Mouse (Mus musculus) left cerebral cortex, adult 8-10 months (tissue): ENCODE results near the gene Hrk. TPM values are rescaled to one million over a fixed set of nuclear protein-coding genes. Genes with fewer than 3 reads are reported as not detected.

ENCODE experiments used
- DNase-seq, 2 experiments: peaks; one replicate each; pipeline ENCODE4 v3.0.0; 2022; ENCODE audit warnings: low spot score in 2 of 2
- total RNA-seq, 4 experiments: library from RNA; stranded (reverse); gene quantifications; 2 replicates each; pipeline ENCODE4 v1.2.4; 2022

Hrk gene
- 10 to 100 TPM; 20.5 to 24.4 (median 22.5) TPM for total RNA-seq

GRCm38 (mm10) chr5:118164581-118164980 lies at the start of gene Hrk:
Gene Hrk, plus strand, starts transcription at chr5:118164648.
- peak in 1 of 2 experiments; percentile 35 for DNase-seq

- no peak for DNase-seq
Measured at GRCm38 (mm10) chr5:118118351-118118750, 46.1 kb upstream of the Hrk start.

- DNase-seq = no peak
Measured at GRCm38 (mm10) chr5:118118922-118119321, 45.5 kb upstream of the Hrk start.

GRCm38 (mm10) chr5:118120670-118121069 lies 43.8 kb upstream of the Hrk start:
- DNase-seq = no peak

GRCm38 (mm10) chr5:118121928-118122327 lies 42.5 kb upstream of the Hrk start:
- DNase-seq = no peak

GRCm38 (mm10) chr5:118123096-118123495 lies 41.4 kb upstream of the Hrk start:
- DNase-seq = no peak

- DNase-seq = no peak
Measured at GRCm38 (mm10) chr5:118126671-118127070, 37.8 kb upstream of the Hrk start.

GRCm38 (mm10) chr5:118128208-118128607 lies 36.2 kb upstream of the Hrk start:
- no peak for DNase-seq

- DNase-seq = no peak
Measured at GRCm38 (mm10) chr5:118128651-118129050, 35.8 kb upstream of the Hrk start.

- no peak for DNase-seq
Measured at GRCm38 (mm10) chr5:118136391-118136790, 28.1 kb upstream of the Hrk start.

GRCm38 (mm10) chr5:118139630-118140029 lies 24.8 kb upstream of the Hrk start:
- no peak for DNase-seq

- DNase-seq = no peak
Measured at GRCm38 (mm10) chr5:118142471-118142870, 22.0 kb upstream of the Hrk start.

- DNase-seq = no peak
Measured at GRCm38 (mm10) chr5:118143211-118144026, 21.0 kb upstream of the Hrk start.

- DNase-seq = no peak
Measured at GRCm38 (mm10) chr5:118144327-118144726, 20.1 kb upstream of the Hrk start.

- DNase-seq = no peak
Measured at GRCm38 (mm10) chr5:118144770-118145169, 19.7 kb upstream of the Hrk start.

- no peak for DNase-seq
Measured at GRCm38 (mm10) chr5:118145458-118145857, 19.0 kb upstream of the Hrk start.

GRCm38 (mm10) chr5:118145999-118146679 lies 18.3 kb upstream of the Hrk start:
- no peak for DNase-seq

- no peak for DNase-seq
Measured at GRCm38 (mm10) chr5:118147264-118147663, 17.2 kb upstream of the Hrk start.

- no peak for DNase-seq
Measured at GRCm38 (mm10) chr5:118149711-118150110, 14.7 kb upstream of the Hrk start.

GRCm38 (mm10) chr5:118154839-118155564 lies 9.4 kb upstream of the Hrk start, which contains the start of gene Fbxw8:
Gene Fbxw8, minus strand, starts transcription at chr5:118155464.
- DNase-seq = peak; percentile 74 to 79

GRCm38 (mm10) chr5:118155565-118155947 lies 8.9 kb upstream of the Hrk start:
- DNase-seq = no peak

- no peak for DNase-seq
Measured at GRCm38 (mm10) chr5:118156976-118157375, 7.5 kb upstream of the Hrk start.
